Mouse (Mus musculus) liver, embryonic 12.5 days (tissue): Measurements from ENCODE around the gene Nsd1. TPM values are rescaled to one million over a fixed set of nuclear protein-coding genes. Genes with fewer than 3 reads are reported as not detected.
A peak's percentile ranks its signal among the peaks of the same experiment; 100 is the strongest.

Source experiments
- ATAC-seq: fragments of 200-750 bp; cut with Nextera tagmentation; 2 replicates; pipeline ENCODE4 v1.8.0; 2017; ENCODE audit warnings: moderate number of reproducible peaks, mild to moderate bottlenecking, moderate library complexity
- H3K27ac ChIP-seq: fragments of 300-500 bp; sonication (generic); 2 replicates; pipeline ENCODE4 v1.5.1; 2016; ENCODE audit warnings: mild to moderate bottlenecking
- H3K27me3 ChIP-seq: fragments of 300-500 bp; sonication (generic); replicated peaks from 2 replicates; pipeline ENCODE4 v1.6.1; 2016; ENCODE audit warnings: mild to moderate bottlenecking, moderate library complexity
- H3K36me3 ChIP-seq: fragments of 300-500 bp; sonication (generic); 2 replicates; pipeline ENCODE4 v1.6.1; 2016; ENCODE audit warnings: mild to moderate bottlenecking, moderate library complexity
- H3K4me1 ChIP-seq: fragments of 300-500 bp; sonication (generic); 2 replicates; pipeline ENCODE4 v1.6.1; 2016
- H3K4me2 ChIP-seq: fragments of 300-500 bp; sonication (generic); 2 replicates; pipeline ENCODE4 v1.6.1; 2016; ENCODE audit warnings: mild to moderate bottlenecking, moderate library complexity
- H3K4me3 ChIP-seq: fragments of 300-500 bp; sonication (generic); 2 replicates; pipeline ENCODE4 v1.5.1; 2016; ENCODE audit warnings: mild to moderate bottlenecking, moderate library complexity
- H3K9ac ChIP-seq: fragments of 300-500 bp; sonication (generic); 2 replicates; pipeline ENCODE4 v1.6.1; 2016; ENCODE audit warnings: mild to moderate bottlenecking, moderate library complexity
- H3K9me3 ChIP-seq: fragments of 300-500 bp; sonication (generic); replicated peaks from 2 replicates; pipeline ENCODE4 v1.6.1; 2016; ENCODE audit warnings: mild to moderate bottlenecking, moderate library complexity
- WGBS: fragments of 180-500 bp; shearing (Covaris S2); methylation state at CpG from one replicate; pipeline ENCODE4 v1.1.7; 2016; ENCODE audit not compliant: insufficient replicate concordance; 5-methylcytosine and 5-hydroxymethylcytosine counted together
- polyA plus RNA-seq: library from polyadenylated mRNA; unstranded; fragments of >200 nt; fragmentation: Nextera tagmentation; extraction: Ambion mirVana; gene quantifications from 2 replicates; pipeline ENCODE4 v1.2.1, GENCODE M21; 2016

Nsd1 gene
- polyA plus RNA-seq: 27.1 and 27.5 TPM in 2 replicates

DNA sequence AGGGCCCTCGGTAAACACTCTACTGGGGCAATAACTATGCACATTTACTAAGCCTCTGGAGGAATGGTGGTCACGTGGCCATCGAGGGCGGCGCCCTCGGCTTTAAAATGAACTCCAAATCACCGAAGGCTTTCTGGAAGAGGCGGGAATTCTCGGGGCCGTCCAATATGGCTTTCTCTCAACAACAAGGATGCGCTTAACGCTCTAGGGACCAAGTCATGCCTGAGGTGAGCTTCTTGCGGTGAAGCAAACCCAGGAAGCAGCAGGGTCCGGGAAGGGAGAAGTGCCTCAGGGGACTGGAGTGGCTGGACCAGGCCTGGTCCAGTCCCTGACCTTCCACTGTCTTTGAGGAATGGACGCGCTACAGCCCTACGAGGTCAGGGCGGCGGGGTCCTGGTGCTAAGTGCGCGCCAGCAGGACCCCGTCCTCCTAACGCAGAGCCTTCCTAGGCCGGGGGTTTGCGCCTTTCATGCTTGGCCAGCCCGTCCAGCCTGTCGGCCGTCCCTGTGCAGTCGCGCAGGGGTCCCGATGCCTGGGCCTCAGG is at the start of gene Nsd1:
Gene Nsd1 (plus strand): TSS at position 134 of the 544 bp plus-strand sequence.
- peaks cover 46% of the 10 kb centered on the region for H3K4me1 ChIP-seq
- 46% methylated on average over 31 of the region's 31 CpGs for WGBS
- peak within 1 kb of the TSS; percentile 96 for H3K9ac ChIP-seq

GRCm38 (mm10) chr13:55162365-55162764 is 47.2 kb upstream of the Nsd1 start:
- ATAC-seq: no peak
- H3K4me3 ChIP-seq: no peak overlapping the region
- H3K4me1 ChIP-seq: no peaks in the 10 kb centered on the region
- H3K4me2 ChIP-seq: no peak overlapping the region
- H3K27me3 ChIP-seq: no peaks in the 10 kb centered on the region; the same call in 1 of the 2 replicates
- H3K36me3 ChIP-seq: peaks cover 5% of the 10 kb centered on the region; the same call in 1 of the 2 replicates
- WGBS: 53% methylated on average over 7 of the region's 7 CpGs
- H3K27ac ChIP-seq: no peak overlapping the region
- no peak overlapping the region for H3K9ac ChIP-seq
- no peaks in the 10 kb centered on the region for H3K9me3 ChIP-seq

More for the DNA sequence above, at the start of gene Nsd1:
- peak within 1 kb of the TSS; percentile 93 for H3K27ac ChIP-seq
- no peaks in the 10 kb centered on the region for H3K27me3 ChIP-seq
- H3K36me3 ChIP-seq: peaks cover 16% of the 10 kb centered on the region
- ATAC-seq: no peak
- peak within 1 kb of the TSS; percentile 97 for H3K4me2 ChIP-seq
- H3K4me3 ChIP-seq: peak within 1 kb of the TSS; percentile 84
- no peaks in the 10 kb centered on the region for H3K9me3 ChIP-seq

GRCm38 (mm10) chr13:55163553-55163952 is 46.0 kb upstream of the Nsd1 start:
- ATAC-seq: no peak
- 55% methylated on average over 5 of the region's 5 CpGs for WGBS
- no peak overlapping the region for H3K4me2 ChIP-seq
- no peaks in the 10 kb centered on the region for H3K4me1 ChIP-seq
- H3K9me3 ChIP-seq: no peaks in the 10 kb centered on the region
- H3K4me3 ChIP-seq: no peak overlapping the region
- H3K27ac ChIP-seq: no peak overlapping the region
- H3K36me3 ChIP-seq: peaks cover 5% of the 10 kb centered on the region; the same call in 1 of the 2 replicates
- no peaks in the 10 kb centered on the region; the same call in 1 of the 2 replicates for H3K27me3 ChIP-seq
- H3K9ac ChIP-seq: no peak overlapping the region

DNA sequence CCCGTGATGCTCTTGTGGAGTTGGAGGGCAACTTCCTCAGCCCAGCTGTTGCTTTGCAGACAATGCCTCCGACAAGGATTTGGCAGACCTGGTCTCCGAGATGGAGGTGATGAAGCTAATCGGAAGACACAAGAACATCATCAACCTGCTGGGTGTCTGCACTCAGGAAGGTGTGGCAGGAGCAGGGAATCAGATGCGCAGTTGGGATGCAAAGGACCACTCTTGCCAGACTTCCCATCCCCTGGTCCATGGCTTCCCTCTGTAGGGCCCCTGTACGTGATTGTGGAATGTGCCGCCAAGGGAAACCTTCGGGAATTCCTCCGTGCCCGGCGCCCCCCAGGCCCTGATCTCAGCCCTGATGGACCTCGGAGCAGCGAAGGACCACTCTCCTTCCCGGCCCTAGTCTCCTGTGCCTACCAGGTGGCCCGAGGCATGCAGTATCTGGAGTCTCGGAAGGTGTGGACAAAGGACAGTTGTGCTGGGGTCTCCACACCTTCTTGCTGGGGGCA is 43.7 kb upstream of the Nsd1 start:
- 77% methylated on average over 16 of the region's 16 CpGs for WGBS
- ATAC-seq: no peak
- Histone ChIP-seq H3K27ac (no peak overlapping the region), H3K4me3 (no peak overlapping the region), H3K36me3 (no peaks in the 10 kb centered on the region), H3K9me3 (no peaks in the 10 kb centered on the region), H3K4me1 (no peaks in the 10 kb centered on the region), H3K4me2 (no peak overlapping the region), H3K9ac (no peak overlapping the region), H3K27me3 (no peaks in the 10 kb centered on the region)

GRCm38 (mm10) chr13:55166806-55167725 is 42.5 kb upstream of the Nsd1 start:
- H3K36me3 ChIP-seq: no peaks in the 10 kb centered on the region
- ATAC-seq: no peak
- no peak overlapping the region for H3K4me2 ChIP-seq
- H3K9ac ChIP-seq: no peak overlapping the region
- H3K27ac ChIP-seq: no peak overlapping the region
- no peaks in the 10 kb centered on the region for H3K9me3 ChIP-seq
- peaks cover 8% of the 10 kb centered on the region for H3K4me1 ChIP-seq
- WGBS: 72% methylated on average over 32 of the region's 32 CpGs
- H3K4me3 ChIP-seq: no peak overlapping the region
- H3K27me3 ChIP-seq: no peaks in the 10 kb centered on the region; the same call in 1 of the 2 replicates

DNA sequence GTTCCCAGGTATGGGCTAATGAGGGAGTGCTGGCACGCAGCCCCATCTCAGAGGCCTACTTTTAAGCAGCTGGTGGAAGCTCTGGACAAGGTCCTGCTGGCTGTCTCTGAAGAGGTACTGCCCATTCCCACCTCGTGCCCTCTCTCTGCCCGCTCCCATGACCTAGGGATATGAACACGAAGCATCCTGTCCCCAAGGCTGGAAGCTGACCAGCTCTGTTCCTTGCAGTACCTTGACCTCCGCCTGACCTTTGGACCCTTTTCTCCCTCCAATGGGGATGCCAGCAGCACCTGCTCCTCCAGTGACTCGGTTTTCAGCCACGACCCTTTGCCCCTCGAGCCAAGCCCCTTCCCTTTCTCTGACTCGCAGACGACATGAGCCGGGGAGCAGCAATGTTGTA is 41.8 kb upstream of the Nsd1 start:
- H3K27ac ChIP-seq: no peak overlapping the region

DNA sequence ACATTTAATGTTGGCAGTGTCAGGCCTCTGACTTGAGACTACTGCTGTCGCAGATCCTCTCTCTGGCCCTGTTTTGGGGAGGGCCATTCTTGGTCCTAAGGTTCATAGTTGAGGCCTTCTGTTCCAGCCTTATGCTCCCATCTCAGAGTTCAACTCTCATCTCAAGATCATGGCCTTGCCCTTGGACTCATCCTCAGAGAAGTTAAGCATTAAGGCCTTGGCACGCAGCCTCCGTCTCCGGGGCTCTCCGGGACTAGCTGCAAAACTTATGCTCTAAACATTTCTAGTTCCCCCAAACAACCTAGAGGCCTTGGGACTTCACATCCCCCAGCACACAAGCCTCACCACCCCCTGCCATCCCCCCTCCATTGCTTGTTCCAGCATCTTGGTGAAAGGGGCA is 41.3 kb upstream of the Nsd1 start:
- no peaks in the 10 kb centered on the region for H3K9me3 ChIP-seq
- no peak overlapping the region for H3K4me2 ChIP-seq
- no peak for ATAC-seq
- no peak overlapping the region for H3K9ac ChIP-seq
- H3K36me3 ChIP-seq: no peaks in the 10 kb centered on the region
- H3K4me1 ChIP-seq: peaks cover 8% of the 10 kb centered on the region
- WGBS: 84% methylated on average over 5 of the region's 5 CpGs
- H3K27ac ChIP-seq: no peak overlapping the region
- H3K4me3 ChIP-seq: no peak overlapping the region
- no peaks in the 10 kb centered on the region; the same call in 1 of the 2 replicates for H3K27me3 ChIP-seq

More for the DNA sequence above, 41.8 kb upstream of the Nsd1 start:
- WGBS: 79% methylated on average over 11 of the region's 11 CpGs
- H3K9me3 ChIP-seq: no peaks in the 10 kb centered on the region
- no peak overlapping the region for H3K4me3 ChIP-seq
- peaks cover 8% of the 10 kb centered on the region for H3K4me1 ChIP-seq
- no peaks in the 10 kb centered on the region for H3K36me3 ChIP-seq
- no peak overlapping the region for H3K4me2 ChIP-seq
- no peak overlapping the region for H3K9ac ChIP-seq
- H3K27me3 ChIP-seq: no peaks in the 10 kb centered on the region; the same call in 1 of the 2 replicates
- no peak for ATAC-seq

DNA sequence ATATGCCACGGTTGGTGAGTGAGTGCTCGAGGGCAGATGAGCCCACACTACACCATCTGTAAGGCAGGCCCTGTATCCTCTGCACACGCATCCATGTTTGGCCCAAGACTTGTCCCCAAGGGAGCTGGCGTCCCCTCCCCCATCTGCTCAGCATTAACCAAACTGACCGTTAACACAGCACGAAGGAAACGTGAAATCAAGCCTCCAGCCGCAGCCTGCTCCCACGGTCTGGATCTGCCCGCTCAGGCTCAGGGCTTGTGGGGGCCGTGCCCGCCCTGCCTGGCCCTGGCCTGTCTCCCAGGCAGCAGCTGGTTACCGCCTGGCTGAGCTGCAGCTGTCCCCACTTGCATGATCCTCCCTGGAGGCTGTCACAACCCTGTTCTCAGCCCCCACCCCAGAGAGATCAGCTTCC is 40.6 kb upstream of the Nsd1 start:
- Histone ChIP-seq H3K4me2 (no peak overlapping the region), H3K4me3 (no peak overlapping the region), H3K36me3 (no peaks in the 10 kb centered on the region), H3K9ac (no peak overlapping the region), H3K27ac (no peak overlapping the region), H3K27me3 (peaks cover 1% of the 10 kb centered on the region; the same call in 1 of the 2 replicates), H3K9me3 (no peaks in the 10 kb centered on the region), H3K4me1 (peaks cover 8% of the 10 kb centered on the region)
- 81% methylated on average over 13 of the region's 13 CpGs for WGBS
- no peak for ATAC-seq

DNA sequence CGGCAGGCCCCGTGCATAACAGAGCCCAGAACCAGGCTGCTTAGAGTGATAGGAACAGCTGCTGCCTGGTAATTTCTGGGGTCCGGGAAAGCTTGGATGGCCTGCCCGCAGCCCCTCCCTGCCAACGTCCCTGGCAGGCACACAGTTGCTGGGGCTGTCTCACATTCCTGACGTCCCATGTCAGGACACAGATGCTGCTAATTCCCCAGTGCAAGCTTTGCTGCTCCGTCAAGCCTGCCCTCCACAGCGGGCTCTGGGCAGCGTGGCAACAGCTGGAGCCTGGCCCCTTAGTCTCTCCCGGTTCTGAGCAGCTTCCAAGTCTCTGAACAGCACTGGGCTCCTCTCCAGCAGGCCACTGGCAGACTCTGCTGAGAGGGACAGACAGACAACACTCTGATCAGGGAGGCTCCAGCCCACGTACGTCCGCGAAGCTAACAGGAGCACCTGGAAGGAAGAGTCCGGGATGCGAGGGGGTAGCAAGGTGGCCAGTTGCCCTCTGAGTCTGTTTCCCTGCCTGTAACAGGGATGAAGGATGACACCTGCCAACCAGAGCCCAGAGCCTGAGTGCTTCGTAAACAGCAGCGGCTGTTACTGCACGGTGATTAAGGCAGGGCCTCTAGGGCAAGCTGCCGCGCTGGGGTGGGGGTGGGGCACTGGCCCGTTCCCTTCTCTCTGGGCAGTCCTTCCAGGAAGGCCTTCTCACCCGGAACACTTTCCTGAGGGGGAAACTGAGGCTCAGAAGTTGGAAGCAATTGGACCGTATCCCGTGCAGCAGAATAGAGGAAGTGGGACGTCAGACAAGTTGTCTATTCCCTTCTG is 37.9 kb upstream of the Nsd1 start:
- WGBS: 27% methylated on average over 26 of the region's 26 CpGs
- no peak for ATAC-seq
- no peaks in the 10 kb centered on the region for H3K9me3 ChIP-seq
- H3K36me3 ChIP-seq: no peaks in the 10 kb centered on the region
- peak overlapping the region; percentile 47 for H3K4me2 ChIP-seq
- H3K27me3 ChIP-seq: peaks cover 4% of the 10 kb centered on the region; the same call in 1 of the 2 replicates
- peaks cover 8% of the 10 kb centered on the region for H3K4me1 ChIP-seq
- H3K4me3 ChIP-seq: no peak overlapping the region
- H3K9ac ChIP-seq: no peak overlapping the region
- H3K27ac ChIP-seq: no peak overlapping the region

DNA sequence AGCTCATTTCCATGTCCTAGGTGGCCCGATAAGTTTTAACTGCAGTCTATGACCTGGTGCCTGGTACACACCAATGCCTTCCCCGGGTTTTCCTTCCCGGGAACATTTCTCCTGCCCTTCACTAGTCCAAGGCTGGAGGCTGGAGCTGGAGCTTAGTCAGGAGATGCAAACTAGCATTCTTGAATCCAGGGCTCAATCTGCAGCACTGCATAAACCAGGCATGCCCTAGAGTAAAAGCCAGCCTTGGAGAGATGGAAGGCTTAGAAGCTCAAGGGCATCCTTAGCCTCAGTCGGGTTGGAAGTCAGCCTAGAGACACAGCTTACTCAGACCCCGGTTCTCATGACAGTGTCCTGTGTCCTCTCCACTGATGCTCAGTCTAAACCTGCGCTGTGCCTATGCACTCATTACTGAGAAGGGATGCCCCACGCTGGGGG is 37.2 kb upstream of the Nsd1 start:
- H3K27me3 ChIP-seq: peaks cover 4% of the 10 kb centered on the region; the same call in 1 of the 2 replicates
- 44% methylated on average over 7 of the region's 7 CpGs for WGBS
- no peak overlapping the region for H3K9ac ChIP-seq
- no peaks in the 10 kb centered on the region for H3K9me3 ChIP-seq
- H3K27ac ChIP-seq: no peak overlapping the region
- no peak for ATAC-seq
- H3K4me1 ChIP-seq: peaks cover 8% of the 10 kb centered on the region
- H3K4me2 ChIP-seq: peak overlapping the region; percentile 47; the same call in 1 of the 2 replicates
- H3K4me3 ChIP-seq: no peak overlapping the region
- no peaks in the 10 kb centered on the region for H3K36me3 ChIP-seq

DNA sequence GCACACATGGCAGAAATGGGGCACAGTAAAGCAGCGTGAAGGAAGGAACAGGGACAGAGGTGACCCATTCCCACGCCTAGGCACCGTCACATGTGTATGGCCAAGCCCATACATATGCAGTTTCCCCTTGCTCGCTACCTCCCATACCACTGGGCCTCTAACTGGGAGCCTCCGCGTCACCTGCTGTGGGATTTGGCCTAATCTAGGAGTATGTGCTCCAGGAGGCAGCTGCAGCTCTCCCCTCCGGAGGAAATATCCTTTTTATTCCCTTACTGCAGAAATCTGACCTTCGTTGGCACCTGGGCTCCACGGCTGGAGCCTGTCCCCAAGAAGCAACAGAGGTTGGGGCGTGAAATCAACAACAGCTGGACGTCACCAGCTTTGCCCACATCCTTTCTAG is 35.2 kb upstream of the Nsd1 start:
- no peaks in the 10 kb centered on the region for H3K9me3 ChIP-seq
- ATAC-seq: no peak
- peaks cover 4% of the 10 kb centered on the region; the same call in 1 of the 2 replicates for H3K27me3 ChIP-seq
- no peaks in the 10 kb centered on the region for H3K36me3 ChIP-seq
- 61% methylated on average over 11 of the region's 11 CpGs for WGBS
- H3K4me2 ChIP-seq: no peak overlapping the region
- no peak overlapping the region for H3K27ac ChIP-seq
- no peak overlapping the region for H3K4me3 ChIP-seq
- no peak overlapping the region for H3K9ac ChIP-seq
- peaks cover 8% of the 10 kb centered on the region for H3K4me1 ChIP-seq
